Mouse (Mus musculus): Measurements from ENCODE around the gene Zfp821. TPM values are rescaled to one million over a fixed set of nuclear protein-coding genes. Genes with fewer than 3 reads are reported as not detected.

The Zfp821 gene
- total and polyA plus RNA-seq, 3 experiments: 3.4 to 5.2 (median 5.1) TPM

DNA sequence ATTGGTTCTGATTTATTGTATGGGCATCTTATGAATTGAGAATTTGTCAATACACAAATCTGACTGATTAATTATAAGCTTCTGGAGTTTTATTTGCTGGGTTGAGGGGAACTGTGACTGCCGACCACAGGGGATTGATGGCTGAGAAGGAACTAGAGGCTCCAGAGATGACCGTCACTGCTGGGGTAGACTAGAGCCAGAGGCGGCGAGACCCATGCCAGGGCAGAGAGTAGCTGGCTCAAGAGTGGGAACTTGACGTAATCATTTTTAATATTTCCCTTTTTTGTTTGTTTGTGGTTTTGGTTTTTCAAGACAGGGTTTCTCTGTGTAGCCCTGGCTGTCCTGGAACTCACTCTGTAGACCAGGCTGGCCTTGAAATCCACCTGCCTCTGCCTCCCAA lies 18.1 kb upstream of the Zfp821 start:
- H3K4me1 ChIP-seq (ENCODE audit: control insufficient read depth in 1 of 2, insufficient read depth in 2 of 2): peaks cover 12 to 31% of the 10 kb centered on the region in 2 experiments
- no peaks in the 10 kb centered on the region for H3K27me3 ChIP-seq (replicated peaks)
- in situ Hi-C loops (cut with MboI; ENCODE audit: low pct_ligation_motif_present, low pct_unique_long_range_greater_than_20kb, low sequenced_read_pairs) (loop anchor here (10.0 kb wide), 1 partner anchor 72 kb away; the partner anchor contains the start of gene Pkd1l3), dilution Hi-C loops (cut with MboI; ENCODE audit: extremely low pct_ligation_motif_present, extremely low pct_unique_long_range_greater_than_20kb, low sequenced_read_pairs) (no loop called here)
- TF ChIP-seq SMC3 (IDR thresholded peaks at IDR 0.05; ENCODE audit: low read depth, low read length) (no peak), RCOR1 (conservative IDR thresholded peaks at IDR 0.05; ENCODE audit: low read depth, low read length) (no peak), ZC3H11A (IDR thresholded peaks at IDR 0.05; ENCODE audit: low read depth, low read length) (no peak), MXI1 (IDR thresholded peaks at IDR 0.05; ENCODE audit: low read depth, low read length) (no peak), SIN3A (IDR thresholded peaks at IDR 0.05; ENCODE audit: low read length) (no peak), MYC (IDR thresholded peaks at IDR 0.05; ENCODE audit: low read depth, low read length) (no peak), PAX5 (IDR thresholded peaks at IDR 0.05; ENCODE audit: low read length) (no peak), ETS1 (conservative IDR thresholded peaks at IDR 0.05; ENCODE audit: low read depth, low read length) (no peak), MEF2A (IDR thresholded peaks at IDR 0.05; ENCODE audit: borderline replicate concordance, low read depth, low read length) (no peak), ZKSCAN1 (IDR thresholded peaks at IDR 0.05; ENCODE audit: borderline replicate concordance, low read depth, low read length) (no peak), KAT2A (IDR thresholded peaks at IDR 0.05; ENCODE audit: insufficient replicate concordance, low read length) (no peak), BHLHE40 (IDR thresholded peaks at IDR 0.05; ENCODE audit: low read depth, low read length) (no peak), NELFE (IDR thresholded peaks at IDR 0.05; ENCODE audit: low read depth, low read length) (no peak), JUN (IDR thresholded peaks at IDR 0.05; ENCODE audit: insufficient read depth, low read depth, low read length) (no peak), POLR2AphosphoS2 (IDR thresholded peaks at IDR 0.05; ENCODE audit: low read depth, low read length) (no peak)
- H3K4me2 ChIP-seq (ENCODE audit: insufficient read depth, low read depth, poor library complexity, severe bottlenecking): no peak overlapping the region
- no peak overlapping the region for H3K4me3 ChIP-seq (replicated peaks in 1 of 3; ENCODE audit: low read depth in 2 of 3, low read length in 2 of 3, poor library complexity in 1 of 3)
- no peaks in the 10 kb centered on the region for H3K9me3 ChIP-seq (replicated peaks; ENCODE audit: low read length)
- peaks cover 83% of the 10 kb centered on the region for H3K79me2 ChIP-seq (replicated peaks; ENCODE audit: control insufficient read depth, extremely low read depth, insufficient read depth, poor library complexity, severe bottlenecking)
- no peak overlapping the region for H3K9ac ChIP-seq (ENCODE audit: insufficient read depth, low read depth)
- no peak overlapping the region for H3K27ac ChIP-seq (ENCODE audit: insufficient read depth, low read depth)
- H3K36me3 ChIP-seq (replicated peaks in 1 of 2; ENCODE audit: control insufficient read depth in 1 of 2, insufficient read depth in 1 of 2, low read length in 1 of 2): peaks cover 11 to 52% of the 10 kb centered on the region in 2 experiments
- DNase-seq (ENCODE audit: extremely low read depth): no peak

DNA sequence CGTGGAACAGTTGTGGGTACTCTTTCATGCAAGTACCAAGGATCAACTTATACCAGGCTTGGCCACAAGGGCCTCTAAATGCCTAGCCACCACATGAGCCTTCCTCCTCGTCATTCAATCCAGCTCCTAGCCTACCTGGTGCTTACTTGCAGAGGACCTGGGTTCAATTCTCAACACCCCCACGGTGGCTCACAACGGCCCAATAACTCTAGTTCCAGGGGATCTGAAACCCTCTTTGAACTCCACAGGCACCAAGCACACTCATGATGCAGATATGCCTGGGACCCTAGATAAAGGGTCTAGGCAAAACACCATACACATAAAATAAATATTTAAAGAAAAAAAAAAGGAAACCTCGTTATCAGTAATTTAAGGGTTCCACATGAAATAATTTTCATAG lies 13.6 kb upstream of the Zfp821 start:
- Histone ChIP-seq H3K4me3 (replicated peaks in 1 of 3; ENCODE audit: low read depth in 2 of 3, low read length in 2 of 3, poor library complexity in 1 of 3) (peak overlapping the region; percentile 26 to 99 (median 98)), H3K79me2 (replicated peaks; ENCODE audit: control insufficient read depth, extremely low read depth, insufficient read depth, poor library complexity, severe bottlenecking) (peaks cover 56% of the 10 kb centered on the region)

More for the DNA sequence above, 13.6 kb upstream of the Zfp821 start:
- Histone ChIP-seq H3K27ac (ENCODE audit: insufficient read depth, low read depth) (no peak overlapping the region), H3K9me3 (replicated peaks; ENCODE audit: low read length) (no peaks in the 10 kb centered on the region), H3K27me3 (replicated peaks) (peaks cover 6% of the 10 kb centered on the region), H3K9ac (ENCODE audit: insufficient read depth, low read depth) (peak overlapping the region; percentile 81), H3K4me2 (ENCODE audit: insufficient read depth, low read depth, poor library complexity, severe bottlenecking) (peak overlapping the region; percentile 94), H3K4me1 (ENCODE audit: control insufficient read depth in 1 of 2, insufficient read depth in 2 of 2) (peaks cover 11 to 33% of the 10 kb centered on the region in 2 experiments), H3K36me3 (replicated peaks in 1 of 2; ENCODE audit: control insufficient read depth in 1 of 2, insufficient read depth in 1 of 2, low read length in 1 of 2) (peaks cover 2 to 18% of the 10 kb centered on the region in 2 experiments)
- peak in 1 of 2 experiments; percentile 35; a peak in 2 of 4 replicates for TF ChIP-seq CTCF (conservative IDR thresholded peaks at IDR 0.05 in 1 of 2, IDR thresholded peaks at IDR 0.05 in 1 of 2; ENCODE audit: low read depth in 2 of 2, low read length in 2 of 2)
- TF ChIP-seq MAFK (IDR thresholded peaks at IDR 0.05; ENCODE audit: insufficient replicate concordance, low read length): no peak
- peak; percentile 58 for DNase-seq (ENCODE audit: extremely low read depth)
- dilution Hi-C loops (cut with MboI; ENCODE audit: extremely low pct_ligation_motif_present, extremely low pct_unique_long_range_greater_than_20kb, low sequenced_read_pairs) (no loop called here), in situ Hi-C loops (cut with MboI; ENCODE audit: low pct_ligation_motif_present, low pct_unique_long_range_greater_than_20kb, low sequenced_read_pairs) (no loop called here)

Data from CH12.LX (cell line).